Mouse (Mus musculus) heart, embryonic 11.5 days (tissue): ENCODE results near the gene Erich4. TPM values are rescaled to one million over a fixed set of nuclear protein-coding genes. Genes with fewer than 3 reads are reported as not detected.

Experiments
- ATAC-seq: fragments of 200-750 bp; cut with Nextera tagmentation; replicated peaks from 2 replicates; pipeline ENCODE4 v1.8.0; 2017; ENCODE audit warnings: moderate library complexity; ENCODE audit not compliant: insufficient number of reproducible peaks, low FRiP score, low TSS enrichment
- H3K27ac ChIP-seq: fragments of 300-500 bp; sonication (generic); 2 replicates; pipeline ENCODE4 v1.5.1; 2014; ENCODE audit warnings: mild to moderate bottlenecking, low read depth, low read length
- H3K27me3 ChIP-seq: fragments of 300-500 bp; sonication (generic); 2 replicates; pipeline ENCODE4 v1.6.1; 2014; ENCODE audit warnings: mild to moderate bottlenecking, low read length, mixed read lengths; ENCODE audit not compliant: control insufficient read depth, insufficient read depth
- H3K36me3 ChIP-seq: fragments of 300-500 bp; sonication (generic); 2 replicates; pipeline ENCODE4 v1.6.1; 2014; ENCODE audit warnings: mild to moderate bottlenecking, low read length, moderate library complexity, mixed read lengths; ENCODE audit not compliant: control insufficient read depth, insufficient read depth
- H3K4me1 ChIP-seq: fragments of 300-500 bp; sonication (generic); 2 replicates; pipeline ENCODE4 v1.6.1; 2014; ENCODE audit warnings: low read length; ENCODE audit not compliant: control insufficient read depth, insufficient read depth
- H3K4me2 ChIP-seq: fragments of 300-500 bp; sonication (generic); 2 replicates; pipeline ENCODE4 v1.6.1; 2014; ENCODE audit warnings: mild to moderate bottlenecking, moderate library complexity
- H3K4me3 ChIP-seq: fragments of 300-500 bp; sonication (generic); 2 replicates; pipeline ENCODE4 v1.5.1; 2014; ENCODE audit warnings: low read depth, low read length
- H3K9ac ChIP-seq: fragments of 300-500 bp; sonication (generic); 2 replicates; pipeline ENCODE4 v1.6.1; 2014; ENCODE audit warnings: mild to moderate bottlenecking, low read depth, low read length, moderate library complexity
- H3K9me3 ChIP-seq: fragments of 300-500 bp; sonication (generic); replicated peaks from 2 replicates; pipeline ENCODE4 v1.6.1; 2016; ENCODE audit warnings: low read length; ENCODE audit not compliant: control insufficient read depth
- WGBS: fragments of 180-500 bp; shearing (Covaris S2); extraction: QIAGEN DNeasy Blood & Tissue Kit; methylation state at CpG from one replicate; pipeline ENCODE4 v1.1.7; 2014; ENCODE audit not compliant: insufficient replicate concordance; 5-methylcytosine and 5-hydroxymethylcytosine counted together
- polyA plus RNA-seq: library from polyadenylated mRNA; unstranded; fragments of >200 nt; fragmentation: Nextera tagmentation; extraction: Ambion mirVana; gene quantifications from 2 replicates; pipeline ENCODE4 v1.2.1, GENCODE M21; 2014

The Erich4 gene
- polyA plus RNA-seq, 1 experiment from 2014 or later: not detected

DNA sequence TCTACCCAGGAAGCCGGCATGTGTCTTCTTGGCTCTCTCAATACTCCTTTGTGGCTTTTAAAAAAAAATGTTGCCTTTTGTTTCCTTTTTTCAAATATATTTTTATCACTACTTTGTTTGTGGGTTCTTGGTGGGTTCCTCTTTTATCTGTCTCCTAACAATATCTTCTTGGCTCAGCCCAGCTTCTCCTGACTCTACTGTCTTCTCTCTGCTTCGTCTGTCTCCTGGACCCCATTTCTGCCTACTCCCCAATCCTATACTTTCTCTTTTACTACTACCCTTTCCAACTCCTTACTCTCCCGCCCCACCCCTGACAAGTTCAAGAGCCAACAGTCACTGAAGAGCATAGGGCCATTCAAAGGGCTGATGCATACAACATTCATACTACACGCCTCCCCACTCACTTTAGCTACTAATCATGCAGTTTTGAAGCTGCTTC lies 9.0 kb downstream of the Erich4 start:
- no peak overlapping the region for H3K9ac ChIP-seq

GRCm38 (mm10) chr7:25601346-25601745 lies 14.3 kb downstream of the Erich4 start:
- Histone ChIP-seq H3K4me3 (no peak overlapping the region), H3K36me3 (no peaks in the 10 kb centered on the region), H3K4me1 (no peaks in the 10 kb centered on the region), H3K4me2 (no peak overlapping the region), H3K9ac (no peak overlapping the region), H3K27ac (no peak overlapping the region), H3K27me3 (no peaks in the 10 kb centered on the region), H3K9me3 (no peaks in the 10 kb centered on the region)
- 78% methylated on average over 16 of the region's 16 CpGs for WGBS
- ATAC-seq: no peak

More for the DNA sequence above, 9.0 kb downstream of the Erich4 start:
- H3K27me3 ChIP-seq: no peaks in the 10 kb centered on the region
- no peaks in the 10 kb centered on the region for H3K9me3 ChIP-seq
- no peak for ATAC-seq
- H3K4me2 ChIP-seq: no peak overlapping the region
- no peaks in the 10 kb centered on the region for H3K36me3 ChIP-seq
- no peaks in the 10 kb centered on the region for H3K4me1 ChIP-seq
- 73% methylated on average over 4 of the region's 4 CpGs for WGBS
- no peak overlapping the region for H3K27ac ChIP-seq
- H3K4me3 ChIP-seq: no peak overlapping the region

- H3K36me3 ChIP-seq: no peaks in the 10 kb centered on the region
- H3K4me3 ChIP-seq: no peak overlapping the region
- WGBS: 75% methylated on average over 11 of the region's 11 CpGs
- no peak overlapping the region for H3K9ac ChIP-seq
- no peaks in the 10 kb centered on the region for H3K27me3 ChIP-seq
- ATAC-seq: no peak
- no peaks in the 10 kb centered on the region for H3K9me3 ChIP-seq
- no peak overlapping the region for H3K4me2 ChIP-seq
- H3K27ac ChIP-seq: no peak overlapping the region
- H3K4me1 ChIP-seq: no peaks in the 10 kb centered on the region
These were observed 15.0 kb downstream of the Erich4 start for GRCm38 (mm10) chr7:25600666-25601065.

GRCm38 (mm10) chr7:25599663-25600062 lies 16.0 kb downstream of the Erich4 start:
- WGBS: 11% methylated on average over 10 of the region's 10 CpGs
- H3K4me3 ChIP-seq: no peak overlapping the region
- H3K36me3 ChIP-seq: no peaks in the 10 kb centered on the region
- no peak for ATAC-seq
- no peak overlapping the region for H3K27ac ChIP-seq
- H3K27me3 ChIP-seq: no peaks in the 10 kb centered on the region
- H3K4me2 ChIP-seq: no peak overlapping the region
- no peak overlapping the region for H3K9ac ChIP-seq
- no peaks in the 10 kb centered on the region for H3K4me1 ChIP-seq
- H3K9me3 ChIP-seq: no peaks in the 10 kb centered on the region

DNA sequence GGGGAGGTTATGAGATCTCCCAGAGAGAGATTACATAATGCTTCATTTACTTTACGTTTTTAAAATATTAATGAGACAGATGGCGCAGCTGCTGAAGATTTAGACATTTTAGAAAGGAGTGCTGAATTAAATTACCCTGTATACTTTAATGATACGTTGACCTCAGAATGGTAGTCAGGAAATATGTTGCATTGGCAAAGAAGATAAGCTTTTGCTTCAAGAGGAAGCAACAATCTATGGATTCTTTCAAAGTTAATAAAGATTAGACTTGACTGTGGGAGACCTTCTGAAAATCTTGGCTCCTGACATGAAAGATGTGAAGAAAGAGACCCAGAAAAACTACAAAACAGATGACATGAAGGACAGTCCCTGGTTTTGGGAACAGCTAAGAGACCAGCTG lies 21.8 kb downstream of the Erich4 start:
- WGBS: 83% methylated on average over 3 of the region's 3 CpGs
- ATAC-seq: no peak

DNA sequence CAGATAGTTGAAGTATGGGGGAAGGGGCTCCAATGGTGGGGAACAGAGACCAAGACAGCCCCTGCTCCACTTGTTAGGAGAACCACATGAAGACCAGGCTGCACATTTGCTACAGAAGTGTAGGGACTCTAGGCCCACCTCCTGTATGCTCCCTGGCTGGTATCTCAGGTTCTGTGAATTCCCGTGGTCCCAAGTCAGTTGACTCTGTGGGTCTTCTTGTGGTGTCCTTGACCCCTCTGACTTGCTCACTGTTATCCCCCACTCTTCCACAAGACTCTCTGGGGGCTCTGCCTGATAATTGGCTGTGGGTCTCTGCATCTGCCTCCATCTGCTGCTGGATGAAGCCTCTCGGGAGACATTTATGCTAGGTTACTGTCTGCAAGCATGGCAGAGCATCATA lies 24.5 kb downstream of the Erich4 start:
- H3K9me3 ChIP-seq: no peaks in the 10 kb centered on the region
- H3K36me3 ChIP-seq: no peaks in the 10 kb centered on the region
- no peak overlapping the region for H3K4me2 ChIP-seq
- no peak overlapping the region for H3K27ac ChIP-seq
- H3K9ac ChIP-seq: no peak overlapping the region
- 81% methylated on average over 2 of the region's 2 CpGs for WGBS
- no peak for ATAC-seq
- H3K4me3 ChIP-seq: no peak overlapping the region
- H3K4me1 ChIP-seq: no peaks in the 10 kb centered on the region
- no peaks in the 10 kb centered on the region for H3K27me3 ChIP-seq

More for the DNA sequence above, 21.8 kb downstream of the Erich4 start:
- Histone ChIP-seq H3K4me1 (no peaks in the 10 kb centered on the region), H3K4me2 (no peak overlapping the region), H3K36me3 (no peaks in the 10 kb centered on the region), H3K9me3 (no peaks in the 10 kb centered on the region), H3K4me3 (no peak overlapping the region), H3K9ac (no peak overlapping the region), H3K27me3 (no peaks in the 10 kb centered on the region), H3K27ac (no peak overlapping the region)

GRCm38 (mm10) chr7:25585351-25586204 lies 30.1 kb downstream of the Erich4 start:
- 75% methylated on average over 9 of the region's 9 CpGs for WGBS
- no peak for ATAC-seq
- H3K9me3 ChIP-seq: no peaks in the 10 kb centered on the region; the same call in 1 of the 2 replicates
- no peaks in the 10 kb centered on the region for H3K27me3 ChIP-seq
- no peaks in the 10 kb centered on the region for H3K36me3 ChIP-seq
- no peak overlapping the region for H3K4me3 ChIP-seq
- no peak overlapping the region for H3K9ac ChIP-seq
- no peak overlapping the region for H3K4me2 ChIP-seq
- H3K27ac ChIP-seq: no peak overlapping the region
- no peaks in the 10 kb centered on the region for H3K4me1 ChIP-seq

- no peaks in the 10 kb centered on the region for H3K36me3 ChIP-seq
- no peak overlapping the region for H3K4me2 ChIP-seq
- no peak for ATAC-seq
- 76% methylated on average over 5 of the region's 5 CpGs for WGBS
- no peaks in the 10 kb centered on the region; the same call in 1 of the 2 replicates for H3K9me3 ChIP-seq
- H3K4me3 ChIP-seq: no peak overlapping the region
- no peak overlapping the region for H3K27ac ChIP-seq
- no peak overlapping the region for H3K9ac ChIP-seq
- no peaks in the 10 kb centered on the region for H3K27me3 ChIP-seq
- H3K4me1 ChIP-seq: no peaks in the 10 kb centered on the region
These were observed 31.0 kb downstream of the Erich4 start for GRCm38 (mm10) chr7:25584651-25585050.
